Mouse (Mus musculus) forebrain, embryonic 15.5 days (tissue): ENCODE results near the gene Kcnh4. TPM values are rescaled to one million over a fixed set of nuclear protein-coding genes. Genes with fewer than 3 reads are reported as not detected.

Experiments
- ATAC-seq: fragments of 200-750 bp; cut with Nextera tagmentation; replicated peaks from 2 replicates; pipeline ENCODE4 v1.8.0; 2017; ENCODE audit warnings: mild to moderate bottlenecking, moderate TSS enrichment, moderate library complexity
- H3K27ac ChIP-seq: fragments of 300-500 bp; sonication (generic); replicated peaks from 2 replicates; pipeline ENCODE4 v1.5.1; 2015; ENCODE audit warnings: mild to moderate bottlenecking, inconsistent platforms
- H3K27me3 ChIP-seq: fragments of 300-500 bp; sonication (generic); 2 replicates; pipeline ENCODE4 v1.6.1; 2015; ENCODE audit warnings: inconsistent platforms
- H3K36me3 ChIP-seq: fragments of 300-500 bp; sonication (generic); 2 replicates; pipeline ENCODE4 v1.6.1; 2015; ENCODE audit warnings: mild to moderate bottlenecking, inconsistent platforms
- H3K4me1 ChIP-seq: fragments of 300-500 bp; sonication (generic); 2 replicates; pipeline ENCODE4 v1.6.1; 2015; ENCODE audit warnings: inconsistent platforms
- H3K4me2 ChIP-seq: fragments of 300-500 bp; sonication (generic); replicated peaks from 2 replicates; pipeline ENCODE4 v1.6.1; 2015; ENCODE audit warnings: mild to moderate bottlenecking, inconsistent platforms
- H3K4me3 ChIP-seq: fragments of 300-500 bp; sonication (generic); 2 replicates; pipeline ENCODE4 v1.5.1; 2015; ENCODE audit warnings: mild to moderate bottlenecking, inconsistent platforms
- H3K9ac ChIP-seq: fragments of 300-500 bp; sonication (generic); replicated peaks from 2 replicates; pipeline ENCODE4 v1.6.1; 2015; ENCODE audit warnings: mild to moderate bottlenecking, inconsistent platforms
- H3K9me3 ChIP-seq: fragments of 300-500 bp; sonication (generic); 2 replicates; pipeline ENCODE4 v1.6.1; 2016; ENCODE audit warnings: inconsistent platforms
- WGBS: fragments of 180-500 bp; shearing (Covaris S2); methylation state at CpG from one replicate; pipeline ENCODE4 v1.1.7; 2015; ENCODE audit warnings: mixed read lengths; 5-methylcytosine and 5-hydroxymethylcytosine counted together
- polyA plus RNA-seq: library from polyadenylated mRNA; unstranded; fragments of >200 nt; fragmentation: Nextera tagmentation; extraction: Ambion mirVana; gene quantifications from 2 replicates; pipeline ENCODE4 v1.2.1, GENCODE M21; 2015

Kcnh4 gene
- polyA plus RNA-seq, 1 experiment from 2014 or later = 4.6 TPM

DNA sequence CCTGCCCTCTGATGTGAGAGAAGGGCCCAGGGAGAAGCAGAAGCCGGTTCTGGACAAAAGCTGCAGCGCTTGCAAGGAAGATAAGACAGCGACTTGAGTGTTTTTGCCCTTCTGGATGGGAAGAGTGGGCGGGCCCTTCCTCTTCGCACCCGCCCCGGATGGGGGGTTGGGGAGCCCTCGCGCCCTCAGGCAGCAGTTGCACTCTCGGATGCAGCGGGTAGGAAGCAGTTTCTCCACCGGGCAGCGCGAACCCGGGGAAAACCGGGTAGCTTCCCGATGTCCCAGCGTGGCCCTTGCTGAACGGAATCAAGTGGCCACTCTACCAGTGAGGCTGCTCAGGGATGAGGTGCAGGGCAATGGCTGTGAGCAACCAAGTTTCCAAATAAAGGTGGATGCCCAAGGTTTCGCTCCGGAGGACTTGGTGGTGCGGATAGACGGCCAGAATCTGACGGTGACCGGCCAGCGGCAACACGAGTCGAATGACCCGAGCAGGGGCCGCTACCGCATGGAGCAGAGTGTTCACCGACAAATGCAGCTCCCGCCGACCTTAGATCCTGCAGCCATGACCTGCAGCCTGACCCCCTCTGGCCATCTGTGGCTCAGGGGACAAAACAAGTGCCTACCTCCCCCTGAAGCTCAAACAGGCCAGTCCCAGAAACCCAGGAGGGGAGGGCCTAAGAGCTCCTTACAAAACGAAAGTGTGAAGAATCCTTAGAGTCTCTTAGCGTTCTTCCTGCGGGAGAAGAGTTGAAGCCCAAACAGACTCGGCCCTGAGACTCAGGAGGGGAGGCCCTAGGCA is 45.8 kb downstream of the Kcnh4 start, which contains the start of gene Hspb9:
Hspb9 (plus strand) TSS at position 116 of the 799 bp plus-strand sequence.
- Histone ChIP-seq H3K27me3 (no peaks in the 10 kb centered on the region), H3K4me2 (0 out of 2 replicates have a peak within 1 kb of the TSS, but pooled peaks have one; percentile 12), H3K9ac (peak within 1 kb of the TSS; percentile 10; the same call in 1 of the 2 replicates), H3K9me3 (no peaks in the 10 kb centered on the region), H3K27ac (no peak within 1 kb of the TSS), H3K4me3 (no peak within 1 kb of the TSS), H3K36me3 (peaks cover 43% of the 10 kb centered on the region), H3K4me1 (peaks cover 25% of the 10 kb centered on the region)
- WGBS = 7% methylated on average over 38 of the region's 38 CpGs
- ATAC-seq = no peak

DNA sequence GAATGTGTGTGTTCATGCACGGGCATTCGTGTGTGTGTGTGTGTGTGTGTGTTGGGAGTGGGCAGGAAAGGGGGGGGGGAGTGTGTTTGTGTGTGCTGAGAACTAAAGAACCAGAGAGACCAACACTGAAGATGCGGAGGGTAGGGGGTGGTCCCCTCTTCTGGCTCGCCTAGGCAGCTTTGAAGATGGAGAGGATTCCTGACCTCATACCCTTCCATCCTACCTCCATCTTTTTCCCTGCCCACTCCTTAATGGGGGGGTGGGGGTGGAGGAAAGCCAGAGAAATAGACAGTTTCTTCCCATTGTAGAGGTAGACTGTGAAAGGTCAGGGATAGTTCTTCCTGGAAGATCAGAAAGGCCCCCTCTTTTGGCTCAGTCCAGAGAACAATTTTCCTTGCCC is 46.6 kb downstream of the Kcnh4 start:
- Histone ChIP-seq H3K4me1 (peaks cover 25% of the 10 kb centered on the region), H3K9me3 (no peaks in the 10 kb centered on the region), H3K27me3 (no peaks in the 10 kb centered on the region), H3K9ac (no peak overlapping the region), H3K4me2 (no peak overlapping the region), H3K36me3 (peaks cover 45% of the 10 kb centered on the region), H3K27ac (no peak overlapping the region), H3K4me3 (no peak overlapping the region)
- ATAC-seq = no peak
- 56% methylated on average over 4 of the region's 4 CpGs for WGBS

DNA sequence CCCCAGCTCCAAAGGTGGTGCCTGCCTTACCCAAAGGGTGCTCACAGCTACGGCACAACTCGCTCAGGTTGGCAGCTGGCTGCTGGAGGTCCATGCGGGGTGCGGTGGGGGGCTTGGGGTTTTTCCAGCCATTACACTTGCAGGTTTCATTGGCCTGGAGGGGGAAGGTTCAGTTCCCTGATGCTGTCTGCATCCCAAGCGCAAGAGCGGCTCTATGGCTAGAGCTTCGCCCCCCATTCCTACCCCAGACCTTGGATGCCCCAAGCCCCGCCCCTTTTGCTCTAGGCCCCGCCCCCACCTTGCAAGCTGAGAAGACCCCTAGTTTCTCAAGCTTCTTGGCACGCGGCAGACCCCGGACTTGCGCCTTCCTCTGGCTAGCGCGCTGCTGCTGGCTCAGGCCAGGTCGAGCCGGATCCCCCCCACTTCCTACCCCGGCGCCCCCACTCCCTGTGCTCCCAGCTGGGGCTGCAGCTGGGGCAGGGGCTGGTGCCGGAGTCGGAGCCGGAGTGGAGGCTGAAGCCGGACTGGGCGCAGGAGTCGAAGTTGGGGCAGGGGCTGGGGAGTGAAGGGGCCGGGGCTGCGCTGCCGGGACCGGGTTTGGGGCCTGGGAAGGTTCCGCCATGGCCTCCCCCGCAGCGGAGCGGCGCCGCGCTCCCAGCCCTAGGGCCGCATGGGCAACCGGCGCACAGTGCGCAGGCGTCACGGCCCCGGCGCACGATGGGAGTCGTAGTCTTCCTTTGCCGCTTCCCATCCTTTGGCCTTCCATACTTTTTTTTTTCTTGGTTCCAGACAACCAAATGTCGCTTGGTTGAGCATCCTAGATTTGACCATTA is 47.7 kb downstream of the Kcnh4 start, which contains the start of gene Kat2a:
Kat2a (minus strand) TSS at position 683 of the 833 bp plus-strand sequence.
- Histone ChIP-seq H3K27ac (peak within 1 kb of the TSS; percentile 72), H3K4me1 (peaks cover 25% of the 10 kb centered on the region), H3K4me3 (peak within 1 kb of the TSS; percentile 98), H3K9ac (peak within 1 kb of the TSS; percentile 95), H3K9me3 (no peaks in the 10 kb centered on the region), H3K4me2 (peak within 1 kb of the TSS; percentile 72), H3K27me3 (no peaks in the 10 kb centered on the region), H3K36me3 (peaks cover 42% of the 10 kb centered on the region)
- WGBS = 2% methylated on average over 48 of the region's 48 CpGs
- peak; percentile 93 for ATAC-seq

DNA sequence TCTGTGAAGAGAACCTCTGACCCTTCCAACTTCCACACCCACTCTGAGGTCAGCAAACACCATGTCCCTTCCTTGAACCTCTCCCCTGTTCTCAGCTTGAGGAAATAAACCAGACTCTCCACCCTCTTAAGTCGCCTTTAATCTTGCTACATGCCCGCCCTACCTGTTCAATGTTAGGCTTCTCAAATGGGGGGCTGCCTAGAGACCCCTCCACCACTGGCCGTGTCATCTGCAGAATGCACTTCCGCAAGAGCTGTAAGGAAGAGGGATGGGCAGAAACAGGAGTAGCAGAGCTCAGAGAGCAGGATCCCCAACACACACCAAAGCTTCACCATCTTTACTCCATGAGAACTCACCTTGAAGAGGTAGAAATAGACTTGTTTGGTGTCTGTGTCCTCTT is 48.8 kb downstream of the Kcnh4 start:
- peaks cover 42% of the 10 kb centered on the region for H3K36me3 ChIP-seq
- H3K27me3 ChIP-seq = no peaks in the 10 kb centered on the region
- no peak overlapping the region for H3K4me3 ChIP-seq
- H3K9ac ChIP-seq = no peak overlapping the region
- peaks cover 25% of the 10 kb centered on the region for H3K4me1 ChIP-seq
- no peak overlapping the region for H3K4me2 ChIP-seq
- 92% methylated on average over 4 of the region's 4 CpGs for WGBS
- H3K27ac ChIP-seq = no peak overlapping the region
- no peaks in the 10 kb centered on the region for H3K9me3 ChIP-seq
- no peak for ATAC-seq

DNA sequence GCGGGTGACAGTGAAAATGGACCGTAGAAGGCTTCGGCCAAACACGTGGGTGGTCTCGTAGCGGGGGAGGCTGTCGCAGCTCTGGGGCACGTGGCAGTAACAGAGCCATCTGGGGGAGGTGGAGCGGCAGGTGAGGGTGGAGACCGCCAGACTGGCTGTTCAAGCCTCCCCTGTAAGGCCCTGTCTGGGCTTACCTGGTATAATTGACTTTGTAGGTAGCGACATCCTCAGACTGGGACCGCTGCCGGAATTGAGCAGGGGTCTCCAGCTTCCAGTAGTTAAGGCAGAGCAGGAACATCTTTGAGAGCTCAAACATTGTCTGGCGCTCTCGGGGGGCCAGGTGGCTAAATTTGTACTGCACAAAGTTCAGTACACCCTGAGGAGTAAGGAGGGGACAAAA is 49.2 kb downstream of the Kcnh4 start:
- H3K9me3 ChIP-seq = no peaks in the 10 kb centered on the region
- no peak overlapping the region for H3K27ac ChIP-seq
- no peak overlapping the region for H3K9ac ChIP-seq
- no peak overlapping the region for H3K4me2 ChIP-seq
- no peaks in the 10 kb centered on the region for H3K27me3 ChIP-seq
- 93% methylated on average over 15 of the region's 15 CpGs for WGBS
- ATAC-seq = no peak
- peaks cover 42% of the 10 kb centered on the region for H3K36me3 ChIP-seq
- no peak overlapping the region for H3K4me3 ChIP-seq
- peaks cover 25% of the 10 kb centered on the region for H3K4me1 ChIP-seq

DNA sequence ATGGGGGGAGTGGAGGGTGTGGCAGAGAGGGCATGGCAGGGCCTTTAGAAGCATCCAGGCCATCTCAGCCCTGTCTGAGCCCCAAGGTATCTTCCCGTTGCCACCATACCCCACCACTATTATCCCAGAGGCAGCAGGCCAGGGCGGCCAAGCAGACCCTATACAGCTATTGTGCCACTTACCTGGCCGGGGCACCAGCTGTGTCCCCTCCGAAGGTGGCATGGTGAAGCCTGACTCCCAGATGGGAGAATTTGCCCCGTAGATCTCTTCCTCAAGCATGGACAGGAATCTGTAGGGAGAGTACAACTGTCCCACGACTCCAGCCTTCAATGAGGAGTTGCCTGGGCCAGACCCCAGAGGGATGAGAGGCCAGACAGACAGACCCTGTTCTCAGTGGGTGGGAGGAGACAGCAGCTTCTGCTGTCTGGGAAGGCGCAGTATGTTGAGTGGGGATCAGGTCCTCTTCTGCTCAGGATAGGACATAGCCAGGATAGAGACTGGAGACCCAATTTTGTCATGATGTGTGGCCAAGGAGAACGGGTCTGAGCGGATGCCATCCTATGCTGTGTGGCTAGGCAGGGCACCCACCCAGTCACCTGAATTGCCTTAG is 50.4 kb downstream of the Kcnh4 start:
- H3K36me3 ChIP-seq = peaks cover 44% of the 10 kb centered on the region
- no peaks in the 10 kb centered on the region for H3K27me3 ChIP-seq
- H3K9me3 ChIP-seq = no peaks in the 10 kb centered on the region
- WGBS = 91% methylated on average over 9 of the region's 9 CpGs
- H3K9ac ChIP-seq = no peak overlapping the region
- ATAC-seq = no peak
- peaks cover 23% of the 10 kb centered on the region for H3K4me1 ChIP-seq
- no peak overlapping the region for H3K27ac ChIP-seq
- no peak overlapping the region for H3K4me3 ChIP-seq
- H3K4me2 ChIP-seq = no peak overlapping the region

DNA sequence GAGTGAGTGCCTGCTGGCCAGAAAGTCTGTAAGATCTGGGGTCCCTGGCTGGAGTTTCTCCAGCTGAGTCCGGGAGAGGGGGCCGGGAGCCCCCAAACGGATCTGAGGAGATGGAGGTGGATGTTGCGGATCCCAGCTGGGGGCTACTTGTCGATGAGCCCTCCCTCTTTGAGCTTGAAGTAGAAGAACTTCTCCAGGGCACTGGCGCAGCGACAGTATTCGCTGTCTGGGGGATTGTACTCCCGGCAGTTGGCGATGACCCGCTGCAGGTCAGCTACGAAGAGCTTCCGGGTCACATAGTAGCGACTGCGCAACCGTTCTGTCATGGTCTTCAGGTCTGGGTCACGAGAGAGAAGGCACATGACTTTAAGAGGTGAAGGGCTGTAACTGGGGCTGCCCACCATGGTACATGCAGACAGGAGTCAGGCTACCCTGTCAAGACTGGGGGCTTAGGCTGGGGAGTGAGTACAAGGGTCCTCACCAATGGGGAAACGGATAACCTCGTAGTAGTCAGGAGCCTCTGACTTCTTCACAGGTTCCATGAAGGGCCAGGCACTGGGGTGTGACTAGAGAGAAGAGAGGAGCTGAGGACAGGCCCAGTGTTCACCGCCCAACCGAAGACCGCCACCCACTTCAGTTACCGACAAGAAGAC is 54.5 kb downstream of the Kcnh4 start:
- H3K36me3 ChIP-seq = peaks cover 44% of the 10 kb centered on the region

DNA sequence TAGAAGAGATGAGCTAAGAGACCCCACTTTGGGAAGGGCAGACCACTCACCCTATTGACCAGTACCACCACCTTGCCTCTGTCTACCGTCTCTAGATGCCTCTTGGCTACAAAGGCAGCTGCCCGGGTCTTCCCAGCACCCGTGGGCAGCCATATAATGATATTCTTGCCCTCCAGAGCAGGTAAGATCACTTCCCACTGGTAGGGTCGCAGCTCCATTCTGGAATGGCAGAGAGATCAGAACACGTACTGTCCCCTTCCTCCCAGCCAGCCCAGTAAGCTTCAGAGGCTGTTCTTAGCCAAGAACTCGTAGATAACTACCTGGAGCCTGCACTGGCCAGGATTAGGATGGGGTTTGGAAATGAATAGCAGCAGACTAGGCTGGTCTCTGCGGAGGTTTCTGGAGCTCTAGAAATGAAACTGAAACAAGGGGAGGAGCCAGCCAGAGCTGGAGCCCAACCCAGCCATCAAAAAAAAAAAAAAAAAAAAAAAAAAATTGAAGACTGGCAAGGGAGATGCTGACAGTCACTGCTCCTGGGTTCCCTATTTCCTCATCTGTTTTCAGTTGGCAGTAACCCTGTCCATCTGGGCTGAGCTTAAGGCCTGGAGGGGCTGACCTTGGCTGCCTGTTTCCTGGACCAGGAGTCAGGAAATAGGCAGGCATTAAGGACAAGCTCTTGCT is 55.8 kb downstream of the Kcnh4 start, which contains the start of gene Dhx58:
Dhx58 (minus strand) TSS at position 421 of the 681 bp plus-strand sequence.
- Histone ChIP-seq H3K4me3 (no peak within 1 kb of the TSS), H3K36me3 (peaks cover 38% of the 10 kb centered on the region), H3K9me3 (no peaks in the 10 kb centered on the region), H3K9ac (no peak within 1 kb of the TSS), H3K4me1 (peaks cover 9% of the 10 kb centered on the region; the same call in 1 of the 2 replicates), H3K27ac (no peak within 1 kb of the TSS), H3K4me2 (no peak within 1 kb of the TSS), H3K27me3 (no peaks in the 10 kb centered on the region)
- no peak for ATAC-seq
- WGBS = 64% methylated on average over 7 of the region's 7 CpGs

More for the DNA sequence above, 54.5 kb downstream of the Kcnh4 start:
- peaks cover 9% of the 10 kb centered on the region; the same call in 1 of the 2 replicates for H3K4me1 ChIP-seq
- H3K4me2 ChIP-seq = no peak overlapping the region
- no peaks in the 10 kb centered on the region for H3K9me3 ChIP-seq
- no peak overlapping the region for H3K4me3 ChIP-seq
- no peak overlapping the region for H3K27ac ChIP-seq
- ATAC-seq = no peak
- WGBS = 93% methylated on average over 23 of the region's 23 CpGs
- H3K27me3 ChIP-seq = no peaks in the 10 kb centered on the region
- no peak overlapping the region for H3K9ac ChIP-seq

DNA sequence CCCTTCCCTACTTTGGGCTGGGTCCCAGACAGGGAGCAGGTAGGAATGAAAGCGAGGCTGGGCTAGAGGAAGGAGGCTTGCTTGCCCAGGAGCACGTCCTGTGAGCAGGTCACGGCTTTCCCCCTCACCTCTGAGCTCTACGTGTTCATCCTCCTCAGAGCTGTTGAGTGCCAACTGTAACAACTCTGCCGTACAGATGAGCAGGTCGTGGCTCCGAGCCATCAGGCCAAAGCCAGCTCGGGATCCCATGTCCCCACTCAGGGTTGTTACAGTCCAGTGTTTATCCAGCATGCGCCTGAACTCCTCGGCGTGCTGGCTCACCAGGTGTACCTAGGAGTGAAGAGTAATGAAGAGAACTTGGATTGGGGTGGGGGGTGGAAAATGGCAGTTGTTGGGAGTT is 56.4 kb downstream of the Kcnh4 start:
- Histone ChIP-seq H3K27ac (no peak overlapping the region), H3K4me1 (peaks cover 9% of the 10 kb centered on the region; the same call in 1 of the 2 replicates), H3K27me3 (no peaks in the 10 kb centered on the region), H3K4me3 (no peak overlapping the region), H3K9me3 (no peaks in the 10 kb centered on the region), H3K9ac (no peak overlapping the region), H3K4me2 (no peak overlapping the region), H3K36me3 (peaks cover 32% of the 10 kb centered on the region)
- 75% methylated on average over 11 of the region's 11 CpGs for WGBS
- no peak for ATAC-seq

DNA sequence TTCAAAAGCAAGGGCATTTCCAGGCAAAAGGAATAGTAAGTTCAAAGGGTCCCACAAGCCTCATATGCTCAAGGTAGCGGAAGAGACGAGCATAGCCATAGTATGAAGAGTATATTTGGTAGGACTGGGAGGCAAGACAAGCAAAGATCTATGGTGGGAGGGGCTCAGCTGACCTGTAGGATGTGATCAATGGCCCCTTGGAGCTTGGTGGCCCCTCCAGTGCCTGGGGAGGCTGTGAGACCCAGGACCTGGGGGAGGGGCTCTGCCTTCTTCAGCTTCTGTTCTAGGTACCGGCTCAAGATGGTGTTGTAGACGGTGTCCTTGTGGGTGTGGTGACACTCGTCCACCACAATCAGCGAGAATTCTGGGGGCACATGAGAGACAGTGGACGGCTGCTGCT is 56.8 kb downstream of the Kcnh4 start:
- Histone ChIP-seq H3K9me3 (no peaks in the 10 kb centered on the region), H3K27me3 (no peaks in the 10 kb centered on the region), H3K4me1 (peaks cover 9% of the 10 kb centered on the region; the same call in 1 of the 2 replicates), H3K27ac (no peak overlapping the region), H3K4me2 (no peak overlapping the region), H3K36me3 (peaks cover 27% of the 10 kb centered on the region), H3K4me3 (no peak overlapping the region), H3K9ac (no peak overlapping the region)
- no peak for ATAC-seq
- 60% methylated on average over 7 of the region's 7 CpGs for WGBS
